Mouse (Mus musculus): ENCODE measurements around the gene Prkg1. TPM values are rescaled to one million over a fixed set of nuclear protein-coding genes. Genes with fewer than 3 reads are reported as not detected.

Gene Prkg1
- total RNA-seq, 4 experiments from 2014 or later, result 8.4 to 12.1 (median 11.5) TPM

DNA sequence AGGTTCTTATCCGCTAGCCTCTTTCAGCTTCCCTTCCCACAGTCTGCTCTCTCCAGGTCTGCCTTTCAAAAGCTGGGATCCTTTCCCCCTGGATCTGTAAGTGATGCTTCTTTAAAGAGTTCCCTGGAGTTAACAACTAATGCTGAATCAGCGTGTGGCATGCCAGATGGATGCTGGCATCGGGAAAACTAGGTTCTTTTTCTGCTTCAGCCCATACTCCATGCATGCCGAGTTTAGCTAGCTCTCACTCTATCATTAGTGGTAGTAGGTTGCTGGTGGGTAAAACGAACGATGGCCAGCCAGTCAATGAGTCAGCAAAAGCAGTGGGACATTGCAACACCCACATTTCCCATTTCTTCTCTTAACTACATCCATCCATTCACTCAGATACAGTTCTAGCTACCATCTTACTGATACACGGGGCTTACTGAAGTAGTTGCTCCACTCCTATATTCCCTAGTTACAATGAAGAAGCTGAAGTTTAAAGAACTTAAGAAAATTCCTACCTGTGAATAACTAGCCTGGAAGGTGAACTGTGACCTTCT, 935.5 kb downstream of the Prkg1 start:
- DNase-seq, result no peak

DNA sequence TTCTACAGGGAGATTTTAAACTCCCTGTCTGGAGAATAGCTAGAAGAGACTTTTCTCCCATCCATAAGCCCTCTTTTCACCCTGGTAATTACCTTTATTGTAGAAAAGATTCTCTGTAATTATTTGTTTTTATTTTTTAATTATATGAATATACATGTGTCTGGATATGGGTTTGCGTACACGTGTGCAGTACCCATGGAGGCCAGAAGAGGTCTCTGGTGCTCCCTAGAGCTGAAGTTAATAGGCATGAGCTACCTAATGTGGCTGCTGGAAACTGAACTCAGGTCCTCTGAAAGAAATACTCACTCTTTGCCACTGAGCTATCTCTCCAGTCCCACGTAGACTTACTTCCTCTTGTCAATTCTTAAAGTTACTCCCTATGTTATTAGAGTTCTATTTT, 937.0 kb downstream of the Prkg1 start:
- DNase-seq, result no peak

DNA sequence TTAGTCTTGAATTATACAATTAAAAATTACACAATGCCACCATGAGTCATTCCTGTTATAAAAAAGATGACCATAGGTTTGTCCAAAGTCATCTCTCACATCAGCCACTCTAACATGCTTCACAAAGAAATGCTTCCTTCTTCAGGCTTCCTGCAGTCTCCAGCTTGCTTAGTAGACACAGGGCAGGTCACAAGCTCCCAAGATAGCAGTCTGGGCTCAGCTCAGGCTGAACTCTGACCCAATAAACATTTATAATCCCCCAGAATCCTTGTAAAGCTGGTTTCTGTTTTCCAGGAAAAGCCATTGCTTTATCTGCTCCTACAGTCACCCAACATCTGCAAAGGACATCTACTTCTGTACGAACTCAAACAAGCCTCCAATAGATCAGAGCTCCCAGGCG, 938.7 kb downstream of the Prkg1 start:
- no peak for DNase-seq

DNA sequence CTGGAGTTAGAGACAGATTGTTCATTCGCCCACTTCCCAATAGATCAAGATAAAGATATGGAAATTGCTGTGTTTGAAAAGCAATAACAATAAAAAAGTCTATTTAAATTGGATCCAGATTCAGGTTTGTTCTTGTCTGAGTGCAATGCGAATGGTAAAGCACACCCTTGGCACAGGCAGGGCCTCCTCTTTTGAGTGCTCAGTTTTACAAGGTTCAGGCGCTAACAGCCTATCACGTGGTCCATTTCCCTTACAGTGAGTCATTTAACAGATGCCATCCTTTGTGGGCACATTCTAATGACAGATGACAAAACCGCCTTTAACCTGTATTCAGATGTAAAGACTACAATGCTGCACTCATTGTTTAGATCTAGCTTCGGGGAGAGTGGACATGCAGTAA, 949.2 kb downstream of the Prkg1 start:
- no peak for DNase-seq

DNA sequence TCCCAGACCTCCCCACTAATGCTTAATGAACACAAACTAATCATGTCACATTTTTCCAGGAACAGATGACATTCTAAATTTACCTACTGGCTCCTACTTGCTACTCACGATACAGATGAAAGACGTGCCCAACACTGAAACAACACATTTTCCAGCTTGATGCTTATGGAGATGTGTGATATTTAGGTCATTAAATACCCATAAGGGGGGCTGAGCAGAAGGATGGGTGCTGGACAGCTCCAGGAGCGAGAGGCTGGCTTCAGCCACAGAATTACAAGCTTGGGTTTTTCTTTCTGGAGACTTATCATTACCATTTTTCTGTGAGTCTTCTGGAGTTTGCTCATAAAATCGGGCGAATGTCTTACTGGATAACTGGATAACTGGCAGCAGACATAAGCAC, 958.6 kb downstream of the Prkg1 start:
- no peak for DNase-seq

DNA sequence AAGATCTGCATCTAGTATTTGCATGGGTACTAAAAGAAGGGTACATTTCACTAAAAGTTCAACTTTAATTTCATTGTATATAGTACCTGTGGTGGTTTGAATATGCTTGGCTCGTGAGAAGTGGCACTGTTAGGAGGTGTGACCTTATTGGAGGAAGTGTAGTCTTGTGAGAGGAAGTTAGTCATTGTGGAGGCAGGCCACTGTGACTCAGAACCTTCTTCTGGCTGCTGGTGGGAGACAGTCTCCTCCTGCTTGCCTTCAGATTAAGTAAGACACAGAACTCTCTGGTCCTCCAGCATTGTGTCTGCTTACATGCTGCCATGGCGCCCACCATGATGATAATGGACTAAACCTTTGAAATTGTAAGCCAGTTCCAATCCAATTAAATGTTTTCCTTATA, 984.0 kb downstream of the Prkg1 start:
- no peak for DNase-seq

DNA sequence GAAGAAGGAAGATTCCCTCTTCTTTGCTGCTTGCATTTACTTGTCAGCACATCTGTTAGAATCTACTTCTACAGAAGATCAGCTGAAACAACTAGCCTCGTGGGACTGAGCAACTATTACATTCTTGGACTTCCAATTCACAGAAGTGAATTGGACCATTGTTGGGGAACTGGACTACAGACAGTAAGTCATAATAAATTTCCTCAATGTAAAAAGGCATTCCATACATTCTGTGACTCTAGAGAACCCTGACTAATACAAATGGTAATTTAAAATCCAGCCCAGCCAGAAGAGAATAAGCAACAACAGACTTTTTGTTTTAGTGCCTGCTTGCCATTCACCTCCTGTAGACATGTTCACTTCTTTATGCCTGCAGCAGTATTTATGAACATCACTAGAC, 996.5 kb downstream of the Prkg1 start:
- DNase-seq, result no peak

DNA sequence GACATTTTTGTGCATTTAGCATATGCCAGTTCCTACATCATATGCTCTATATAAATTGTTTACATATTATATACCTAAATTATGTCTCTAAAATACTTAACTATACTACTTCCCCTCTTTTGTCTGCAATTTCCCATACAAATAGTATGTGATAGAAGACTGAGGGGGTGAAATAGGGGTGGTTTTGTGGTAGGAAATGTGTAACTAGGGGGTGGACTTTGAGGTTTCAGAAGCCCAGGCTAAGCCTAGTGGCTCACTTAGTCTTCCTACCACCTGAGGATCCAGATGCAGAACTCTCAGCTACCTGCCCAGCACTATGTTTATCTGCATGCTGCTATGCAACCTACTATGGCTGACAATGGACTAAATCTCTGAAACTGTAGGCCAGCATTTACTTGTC, 1020.4 kb downstream of the Prkg1 start:
- DNase-seq, result no peak

DNA sequence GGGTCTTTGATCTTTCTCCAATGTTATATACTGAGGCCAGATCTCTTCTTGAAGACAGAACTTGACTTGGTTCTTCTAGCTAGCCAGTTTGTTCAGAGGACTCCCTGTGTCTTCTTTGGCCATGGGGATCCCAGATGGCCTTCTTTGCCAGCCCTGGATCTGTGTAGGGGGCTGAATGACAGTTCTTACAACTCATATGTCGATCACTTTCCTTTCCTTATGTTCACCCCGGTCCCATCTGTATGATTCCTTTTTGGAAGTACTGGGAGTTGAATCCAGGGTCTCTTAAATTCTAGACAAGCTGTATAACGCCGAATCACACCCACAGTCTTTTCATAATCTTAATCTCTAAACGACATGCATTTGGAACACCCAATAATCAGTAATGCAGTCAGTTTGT, 1065.7 kb downstream of the Prkg1 start:
- no peak for DNase-seq

DNA sequence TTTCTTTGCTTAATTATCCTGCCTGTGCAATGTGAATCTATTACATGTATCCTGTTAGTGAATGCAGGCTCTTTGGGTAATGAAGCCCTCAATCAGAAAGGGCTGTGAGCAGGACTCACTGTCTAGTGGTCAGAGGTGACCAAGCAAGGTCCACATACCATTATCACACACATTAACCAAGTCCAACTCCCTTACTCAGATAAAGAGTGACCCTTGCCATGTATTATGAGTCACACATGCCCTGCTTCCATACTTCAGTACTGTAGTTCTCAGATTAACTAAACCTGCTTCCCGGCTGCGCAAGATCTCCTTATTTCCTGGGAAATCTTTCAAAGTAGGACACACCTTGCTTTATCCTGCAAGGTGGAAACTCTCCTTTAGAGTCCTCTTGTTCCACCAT, 1073.6 kb downstream of the Prkg1 start:
- no peak for DNase-seq

DNA sequence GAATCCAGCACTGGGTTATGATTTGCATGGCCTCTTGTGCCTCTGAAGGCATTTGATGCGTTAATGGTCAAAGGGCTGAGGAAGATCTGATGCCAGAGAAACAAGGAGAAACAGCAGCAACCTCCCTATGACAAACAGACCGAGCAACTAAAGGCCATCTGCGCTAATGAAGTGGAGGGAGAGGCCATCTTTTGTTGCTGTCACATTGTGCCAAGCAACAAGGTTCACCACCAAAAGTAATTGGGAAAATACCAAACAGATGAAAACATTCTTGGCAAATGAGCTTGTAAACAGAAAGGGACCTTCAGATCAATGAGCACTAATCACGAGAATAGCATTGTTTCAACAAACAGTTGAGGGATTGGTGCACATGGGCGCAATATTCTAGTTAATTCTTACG, 1074.1 kb downstream of the Prkg1 start:
- no peak for DNase-seq

DNA sequence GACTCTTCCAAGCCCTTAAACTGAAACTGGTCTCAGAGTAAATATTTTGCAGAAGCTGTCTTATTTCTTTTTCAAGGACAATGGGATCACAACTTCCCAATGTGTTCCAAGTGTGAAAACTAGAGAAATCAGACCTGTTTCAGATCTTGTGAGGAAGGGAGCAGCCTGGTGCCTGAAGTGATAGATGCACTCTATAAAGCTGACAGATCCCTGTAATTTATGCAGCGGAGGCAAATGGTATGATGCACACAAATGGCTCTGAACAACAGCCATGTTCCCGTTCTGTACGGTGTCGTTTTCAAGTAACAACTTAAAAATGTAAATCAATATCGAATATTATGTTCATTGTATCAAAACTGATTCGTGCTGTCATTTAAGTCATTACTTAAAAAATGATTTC, 1076.9 kb downstream of the Prkg1 start:
- DNase-seq, result no peak

DNA sequence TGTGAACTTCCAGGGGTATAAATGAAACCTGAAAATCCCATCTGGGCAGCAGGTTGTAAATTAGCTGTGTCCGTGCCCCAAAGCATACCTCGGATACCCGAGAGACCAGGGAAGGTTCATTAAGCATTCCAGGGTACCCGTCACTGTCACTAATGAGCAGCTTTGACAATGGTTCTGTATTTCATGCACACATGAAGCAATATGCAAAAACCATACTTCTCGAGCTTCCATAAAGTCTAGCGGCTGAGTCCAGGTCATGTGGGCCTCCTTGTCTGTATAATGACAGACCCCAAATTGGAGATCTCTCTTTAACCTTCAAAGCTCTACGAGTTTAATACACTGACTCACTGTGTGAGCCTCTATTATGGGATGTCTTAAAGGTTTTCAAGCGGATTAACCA, 1088.5 kb downstream of the Prkg1 start:
- no peak for DNase-seq

DNA sequence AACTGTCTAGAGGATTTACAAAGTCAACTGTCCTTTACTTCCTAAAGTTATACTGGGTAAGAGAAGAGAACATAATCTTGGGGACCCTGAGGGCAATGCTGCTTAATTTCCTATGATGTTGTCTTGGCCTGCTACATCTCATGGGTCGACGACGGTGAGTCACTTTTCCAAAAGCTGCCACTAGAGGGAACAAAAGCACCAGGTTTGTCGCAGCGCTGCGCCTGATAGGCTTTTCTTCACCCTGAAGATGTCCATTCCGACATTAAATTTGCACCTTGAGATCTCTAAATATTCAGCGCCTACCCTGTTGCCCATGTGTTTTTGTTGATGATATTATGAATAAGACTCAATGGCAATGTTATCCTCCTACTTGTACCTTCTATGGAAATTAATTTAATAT, 1100.6 kb downstream of the Prkg1 start:
- peak; percentile 10 for DNase-seq

DNA sequence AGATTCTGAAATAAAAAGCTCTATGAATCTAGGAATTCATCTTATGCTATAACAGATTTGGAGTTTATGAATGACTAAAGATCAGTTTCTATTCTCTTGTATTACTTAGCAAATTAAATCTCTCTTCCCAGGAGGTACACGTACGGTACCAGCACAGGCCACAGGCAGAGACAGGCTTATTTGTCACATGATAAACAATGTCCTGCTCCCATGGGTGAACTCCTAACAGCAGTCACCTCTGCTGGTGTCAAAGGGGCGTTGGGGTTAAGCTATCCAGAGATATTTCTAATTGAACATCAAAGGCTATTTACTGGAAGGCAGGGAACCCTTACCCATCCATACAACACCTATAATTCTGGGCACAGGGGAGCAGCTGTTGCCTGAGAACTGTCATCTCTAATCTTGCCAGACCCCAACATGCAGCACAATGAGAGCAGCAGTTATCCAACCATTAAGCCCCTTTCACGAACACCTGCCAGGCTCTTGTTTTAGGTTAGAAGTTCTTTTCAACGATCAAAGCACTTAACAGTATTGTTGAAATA, 1122.1 kb downstream of the Prkg1 start:
- DNase-seq, result no peak

DNA sequence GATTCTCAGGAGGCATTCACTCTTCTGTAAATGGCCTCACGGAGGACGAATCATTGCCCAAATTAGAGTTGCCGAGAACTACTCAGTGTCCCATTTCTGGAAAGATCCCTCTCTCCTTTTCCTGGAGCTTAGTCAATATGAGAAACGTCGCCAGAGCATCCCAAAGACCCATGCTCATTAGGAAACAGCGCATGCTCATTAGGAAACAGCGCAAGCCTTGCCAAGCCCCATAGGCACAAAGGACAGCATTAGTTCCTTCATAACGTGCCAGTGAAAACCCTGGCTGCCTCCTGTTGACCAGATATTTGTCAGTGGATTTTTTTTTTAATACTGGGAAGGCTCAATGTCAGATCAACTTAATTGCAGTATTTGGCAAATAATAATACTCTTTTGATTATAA, 1127.4 kb downstream of the Prkg1 start:
- no peak for DNase-seq

DNA sequence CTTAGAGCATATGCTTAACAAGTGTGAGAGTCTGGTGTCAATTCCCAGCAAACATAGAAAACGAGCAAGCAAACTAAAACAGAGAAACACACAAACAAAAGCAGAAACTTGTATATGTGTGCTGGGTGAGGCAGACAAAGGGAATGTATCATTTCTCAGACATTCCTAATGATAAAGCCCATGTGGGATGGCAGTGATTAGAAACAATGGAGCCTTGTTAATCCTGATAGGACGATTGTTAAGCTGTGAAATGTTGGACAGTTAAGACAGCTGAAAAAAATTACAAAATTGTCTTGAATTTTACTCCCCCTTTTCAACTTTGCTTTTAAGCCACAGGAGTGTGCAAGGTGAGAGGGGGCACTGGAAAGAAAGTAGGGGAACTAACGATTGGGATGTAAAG, 1133.8 kb downstream of the Prkg1 start:
- no peak for DNase-seq

DNA sequence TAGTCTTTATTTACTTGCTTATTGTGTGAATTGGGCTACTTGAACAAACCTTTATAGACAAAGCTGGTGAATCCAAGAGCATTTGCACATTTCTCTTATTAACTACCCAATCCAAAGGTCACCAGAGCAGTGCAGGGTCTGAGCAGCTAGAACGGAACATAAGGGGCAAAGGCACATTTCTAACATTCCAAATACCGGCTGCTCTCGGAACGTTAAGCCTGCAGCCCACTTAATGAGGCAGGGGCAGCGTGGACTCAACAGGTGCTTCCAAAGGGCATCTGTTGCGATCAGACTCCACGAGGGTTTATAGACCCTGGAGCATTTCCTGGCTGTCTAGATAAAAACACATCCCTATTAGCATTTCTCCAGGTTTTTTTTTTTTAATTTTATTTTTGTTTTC, 1138.8 kb downstream of the Prkg1 start:
- DNase-seq, result no peak

DNA sequence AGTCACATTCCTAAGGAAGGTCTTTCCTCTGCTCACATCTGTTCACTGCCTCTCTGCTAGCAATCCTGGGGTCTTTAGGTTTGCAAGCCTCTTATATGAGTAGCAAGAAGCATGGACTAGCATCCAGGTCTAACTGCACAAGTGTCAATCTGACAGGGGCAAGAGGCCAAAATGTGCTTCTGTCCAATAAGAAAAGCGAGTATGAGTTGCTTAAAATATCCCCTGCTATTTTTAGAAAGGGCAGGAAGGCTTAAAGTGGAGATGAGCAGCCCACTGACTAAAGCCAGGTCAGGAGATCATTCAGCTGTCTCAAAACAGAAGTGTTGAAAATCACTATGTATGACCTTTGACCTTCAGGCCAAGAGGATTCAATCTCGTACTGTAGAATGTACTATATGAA, 1139.4 kb downstream of the Prkg1 start:
- no peak for DNase-seq

DNA sequence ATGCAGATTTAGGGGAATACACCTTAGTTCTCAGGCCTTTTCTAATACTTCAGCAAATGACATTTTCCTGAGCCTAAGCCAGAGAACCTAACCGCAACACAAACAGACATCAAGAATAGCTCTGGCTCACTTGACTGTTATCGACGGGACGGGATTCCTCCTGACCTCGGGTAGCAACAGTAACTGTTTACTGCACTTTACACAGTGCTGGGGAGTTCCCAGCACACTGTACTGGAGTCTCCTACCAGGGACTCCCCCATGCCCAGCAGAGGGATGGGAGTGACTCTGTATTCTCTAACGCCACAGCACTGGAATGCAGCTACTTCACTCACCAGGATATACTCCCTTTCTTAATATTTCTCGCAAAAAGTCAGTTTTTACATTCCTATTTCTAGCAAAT, 1141.2 kb downstream of the Prkg1 start:
- no peak for DNase-seq

DNA sequence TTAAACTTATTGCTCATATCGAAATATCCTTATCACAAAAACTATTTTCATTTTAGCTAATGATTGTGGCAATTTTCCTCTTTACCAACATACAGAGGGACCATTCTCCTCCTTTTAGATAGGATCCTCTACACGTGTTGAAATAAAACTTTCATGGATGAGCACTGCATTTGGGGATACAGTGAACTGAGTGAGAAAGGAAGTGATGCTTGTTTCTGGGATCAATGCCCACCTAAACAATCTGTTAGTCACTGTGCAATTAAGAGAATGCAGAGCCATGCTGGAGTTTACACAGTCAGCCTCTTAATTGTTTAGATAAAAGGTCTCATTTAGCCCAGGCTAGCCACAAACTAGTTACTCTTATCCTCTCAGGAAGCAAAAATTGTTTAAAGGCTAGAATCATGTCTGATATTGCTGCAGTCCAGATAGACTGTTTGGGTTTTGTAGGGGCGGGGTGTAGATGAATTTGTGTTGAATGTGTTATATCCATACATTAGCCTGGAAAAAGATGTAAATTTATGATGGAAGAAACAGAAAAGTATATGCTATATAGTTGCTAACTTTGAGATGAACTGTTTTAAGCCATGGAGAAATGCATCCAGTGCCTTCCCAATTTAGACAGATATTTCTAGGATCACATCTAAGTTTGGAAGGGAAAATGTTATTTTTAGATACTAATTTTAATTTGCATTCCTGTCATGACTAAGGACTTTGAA, 1151.5 kb downstream of the Prkg1 start:
- no peak for DNase-seq

DNA sequence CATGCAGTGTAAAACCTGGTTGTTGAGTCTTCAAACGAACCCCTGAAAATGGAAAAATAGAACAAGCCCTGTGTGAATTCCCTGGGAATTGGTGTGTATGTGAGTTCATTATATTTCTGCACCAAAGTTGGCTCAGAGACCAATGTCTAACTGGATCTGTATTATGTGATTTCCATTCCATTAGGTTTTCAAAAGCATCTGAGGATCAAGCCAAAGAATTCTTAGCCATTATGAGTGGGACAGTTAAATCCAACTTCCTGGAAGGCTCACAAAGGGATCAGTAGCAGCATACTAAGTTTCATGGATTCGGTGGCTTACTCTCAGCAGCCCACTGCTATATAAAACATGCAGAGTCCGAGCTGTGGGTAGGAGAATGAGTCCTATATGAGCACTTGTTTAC, 1178.5 kb downstream of the Prkg1 start:
- DNase-seq, result no peak

DNA sequence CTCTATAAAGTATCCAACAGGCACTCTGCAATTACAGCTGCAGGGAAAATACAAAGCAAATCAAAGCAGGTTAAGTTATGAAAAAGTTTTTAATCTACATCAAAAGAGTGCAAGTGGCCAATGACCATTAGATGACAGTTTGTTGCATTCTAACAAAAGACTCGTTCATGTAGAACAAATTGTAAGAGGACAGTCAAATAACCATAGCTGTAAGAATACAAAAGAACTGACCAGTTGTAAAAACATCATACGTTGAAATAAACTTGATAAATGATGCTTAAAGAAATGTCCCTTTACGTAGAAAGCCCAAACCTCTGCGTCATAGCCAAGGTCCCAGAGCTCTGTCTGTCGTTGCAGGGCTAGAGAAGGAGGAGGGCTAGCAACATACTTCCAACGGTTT, 1200.3 kb downstream of the Prkg1 start:
- no peak for DNase-seq

DNA sequence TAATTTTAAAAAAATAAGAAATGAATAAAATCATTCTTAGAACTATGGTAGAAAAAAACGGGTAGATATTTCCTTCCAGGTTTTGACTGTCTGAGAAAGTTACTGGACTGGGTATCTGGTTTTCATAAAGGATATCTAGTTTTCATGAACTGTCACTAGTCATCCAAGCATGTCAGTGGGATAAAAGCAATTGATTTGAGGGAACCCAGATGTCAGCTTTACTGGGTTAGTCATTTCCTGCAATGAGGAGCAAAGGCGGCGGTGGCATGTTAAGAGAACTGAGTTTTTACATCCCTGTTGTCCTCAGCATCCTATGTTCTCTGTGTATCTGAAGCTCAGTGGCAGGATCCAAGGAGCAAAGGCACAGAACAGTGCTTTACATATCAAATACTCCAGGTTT, 1201.0 kb downstream of the Prkg1 start:
- no peak for DNase-seq

DNA sequence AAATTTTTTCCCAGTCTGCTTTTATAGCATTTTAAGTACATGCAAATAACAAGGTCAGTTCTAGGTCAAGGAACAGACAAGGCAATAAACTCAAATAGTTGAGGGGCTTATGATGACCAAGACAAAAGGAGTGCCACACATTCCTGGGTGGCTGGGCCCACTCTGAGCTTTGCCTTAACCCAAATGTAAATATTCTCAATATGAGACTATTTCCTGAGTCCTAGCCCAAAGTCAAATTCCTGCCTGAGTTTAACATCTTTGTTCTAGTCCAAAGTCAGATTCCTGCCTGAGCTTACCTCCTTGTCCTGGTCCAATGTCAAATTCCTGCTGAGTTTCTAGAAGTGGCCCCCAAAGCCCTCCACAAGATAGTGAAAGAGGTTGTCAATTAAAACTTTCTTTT, 1206.8 kb downstream of the Prkg1 start:
- no peak for DNase-seq
